Mouse (Mus musculus): Measurements from ENCODE around the gene Ddb2.
"Not testable (repeated sequence)": the region's sequence is repeated elsewhere in the genome, so short reads cannot be mapped to it uniquely, and the experiment has no call there.

Gene Ddb2

DNA sequence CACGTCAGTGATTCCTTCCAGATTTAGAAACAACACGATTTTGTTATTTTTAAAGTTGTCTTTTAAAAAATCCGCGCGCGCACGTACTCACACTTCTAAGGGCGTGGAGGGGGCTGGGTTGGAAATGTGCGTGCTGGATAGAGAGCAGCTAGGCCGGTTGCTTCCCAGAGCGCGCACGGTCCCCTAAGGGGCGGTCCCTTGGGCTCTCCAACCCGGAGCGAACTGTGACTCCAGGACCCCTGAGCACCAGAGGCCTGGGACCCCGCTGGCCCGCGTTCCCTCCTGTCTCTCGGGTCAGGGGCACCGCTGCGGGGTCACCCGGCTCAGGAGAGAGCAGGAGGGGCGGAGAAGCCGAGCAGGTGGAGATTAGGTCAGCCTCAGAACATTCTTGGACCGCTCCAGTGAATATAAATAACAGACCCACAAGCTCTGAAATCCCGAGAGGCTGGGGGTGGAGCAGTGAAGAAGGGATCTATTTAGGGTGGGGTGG is 18.9 kb upstream of the Ddb2 start, which contains the start of gene Pacsin3:
Gene Pacsin3 (plus strand): TSS at position 294 of the 490 bp plus-strand sequence.
- no peak for DNase-seq (ENCODE audit: low read depth, low spot score)

DNA sequence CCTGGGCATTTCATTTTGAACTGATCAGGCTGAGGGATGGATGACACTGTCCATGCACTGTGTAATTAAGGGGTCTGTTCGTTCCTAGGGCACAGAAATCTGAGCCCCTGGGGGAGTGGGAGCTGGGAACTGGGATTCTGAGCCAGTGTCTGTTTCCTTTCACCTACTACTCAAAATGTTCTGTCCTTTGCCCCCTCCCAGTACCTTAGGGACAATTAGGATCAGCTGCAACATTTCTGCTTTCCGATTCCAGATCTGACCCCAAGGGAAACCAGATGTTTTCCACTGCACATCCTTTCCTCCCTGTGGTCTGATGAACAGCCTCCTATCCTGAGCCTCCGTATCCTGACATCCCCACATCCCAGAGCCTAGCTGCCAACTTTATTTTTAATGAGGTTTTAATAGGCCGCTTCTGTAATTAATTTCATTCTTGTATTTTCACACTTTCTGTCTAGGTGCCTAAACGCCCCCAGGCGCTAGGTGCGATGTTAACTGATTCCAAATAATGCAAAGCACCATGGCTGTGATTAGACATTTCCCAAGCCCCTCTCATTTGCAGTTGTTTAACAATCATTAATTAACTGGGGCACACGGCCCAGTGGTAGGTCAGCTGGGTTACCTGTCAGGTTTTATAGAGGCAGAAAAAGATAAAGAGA is 18.1 kb upstream of the Ddb2 start:
- DNase-seq (ENCODE audit: low read depth, low spot score) = no peak

- no peak for DNase-seq (ENCODE audit: low read depth, low spot score)
These were observed 15.7 kb upstream of the Ddb2 start for GRCm38 (mm10) chr2:91252512-91252911.

DNA sequence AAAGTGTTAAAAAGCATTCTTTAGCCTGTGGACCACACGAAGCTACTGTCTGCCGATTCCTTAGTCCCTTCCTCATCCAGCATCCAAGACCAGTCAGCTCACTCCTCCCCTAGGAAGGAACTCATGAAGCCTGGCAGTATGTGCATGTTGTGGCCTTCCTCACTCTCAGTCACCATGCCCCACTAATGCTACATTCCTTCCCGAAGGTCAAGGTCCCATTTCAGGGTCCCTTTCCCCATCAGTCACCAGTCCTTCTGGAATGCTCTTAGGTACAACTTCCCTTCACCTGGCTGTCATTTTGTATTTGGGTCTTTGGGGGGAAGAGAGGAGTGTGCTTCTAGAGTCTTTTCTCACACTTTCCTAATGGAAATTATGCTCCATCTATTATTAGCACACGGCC is 15.2 kb upstream of the Ddb2 start:
- DNase-seq (ENCODE audit: low read depth, low spot score) = no peak

GRCm38 (mm10) chr2:91248366-91248765 is 11.6 kb upstream of the Ddb2 start:
- no peak for DNase-seq (ENCODE audit: low read depth, low spot score)

DNA sequence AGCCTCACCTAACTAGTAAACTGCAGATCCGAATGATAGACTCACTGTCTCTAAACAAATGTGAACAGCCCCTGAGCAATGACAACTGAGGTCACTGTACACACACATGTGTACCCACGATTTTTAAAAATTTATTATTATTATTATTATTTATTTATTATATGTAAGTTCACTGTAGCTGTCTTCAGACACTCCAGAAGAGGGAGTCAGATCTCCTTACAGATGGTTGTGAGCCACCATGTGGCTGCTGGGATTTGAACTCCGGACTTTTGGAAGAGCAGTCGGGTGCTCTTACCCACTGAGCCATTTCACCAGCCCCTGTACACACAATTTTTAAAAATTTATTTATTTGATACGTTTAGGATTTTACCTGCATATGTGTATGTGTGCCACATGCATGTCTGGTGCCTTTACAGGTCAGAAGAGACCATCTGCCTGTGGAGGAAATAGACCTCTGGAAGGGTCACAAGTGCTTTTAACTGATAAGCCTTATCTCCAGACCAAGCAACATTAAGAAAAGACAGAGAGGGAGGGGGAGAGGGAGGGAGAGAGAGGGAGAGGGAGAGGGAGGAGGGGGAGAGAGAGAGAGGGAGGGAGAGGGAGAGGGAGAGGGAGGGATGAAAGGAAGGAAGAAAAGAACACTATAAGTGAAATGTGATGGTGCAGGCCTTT is 7.9 kb upstream of the Ddb2 start:
- no peak for DNase-seq (ENCODE audit: low read depth, low spot score)

DNA sequence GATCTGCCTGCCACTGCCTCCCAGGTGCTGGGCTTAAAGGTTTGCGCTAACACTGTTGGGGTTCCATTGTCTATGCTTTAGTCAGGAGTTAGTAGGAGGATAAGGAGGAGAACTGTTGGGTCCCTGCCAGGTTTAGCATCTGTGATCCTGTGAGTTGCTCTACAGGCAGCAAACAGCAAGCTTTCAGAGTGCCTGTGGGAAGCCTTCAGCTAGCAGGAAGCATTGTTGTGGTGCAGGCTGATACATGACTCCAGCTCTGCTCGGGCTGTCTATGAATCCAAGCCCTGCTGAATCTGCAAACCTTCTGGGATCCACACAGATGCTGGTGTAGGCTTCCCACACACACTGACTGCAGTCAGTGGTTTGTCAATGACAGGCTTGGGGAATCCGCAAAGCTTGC is 6.6 kb upstream of the Ddb2 start:
- no peak for DNase-seq (ENCODE audit: low read depth, low spot score)

DNA sequence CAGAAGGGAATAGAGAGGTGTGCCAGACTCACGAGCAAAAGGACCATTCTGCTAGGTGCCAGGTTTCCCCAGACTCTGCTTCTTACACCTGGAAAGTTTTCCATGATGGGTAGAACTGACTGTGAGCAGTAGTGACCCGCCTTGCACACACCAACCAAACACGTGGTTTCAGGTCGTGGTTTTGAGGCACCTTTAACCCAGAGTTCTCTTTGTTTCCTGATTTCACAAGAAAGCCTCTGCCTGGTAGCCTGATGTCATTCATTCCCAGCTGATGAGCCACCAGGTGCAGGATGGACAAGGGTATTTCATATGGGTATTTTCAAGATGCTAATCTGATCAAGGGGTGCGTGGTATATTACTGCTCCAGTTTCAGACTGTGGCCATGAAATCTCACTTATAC is 5.8 kb upstream of the Ddb2 start:
- no peak for DNase-seq (ENCODE audit: low read depth, low spot score)

DNA sequence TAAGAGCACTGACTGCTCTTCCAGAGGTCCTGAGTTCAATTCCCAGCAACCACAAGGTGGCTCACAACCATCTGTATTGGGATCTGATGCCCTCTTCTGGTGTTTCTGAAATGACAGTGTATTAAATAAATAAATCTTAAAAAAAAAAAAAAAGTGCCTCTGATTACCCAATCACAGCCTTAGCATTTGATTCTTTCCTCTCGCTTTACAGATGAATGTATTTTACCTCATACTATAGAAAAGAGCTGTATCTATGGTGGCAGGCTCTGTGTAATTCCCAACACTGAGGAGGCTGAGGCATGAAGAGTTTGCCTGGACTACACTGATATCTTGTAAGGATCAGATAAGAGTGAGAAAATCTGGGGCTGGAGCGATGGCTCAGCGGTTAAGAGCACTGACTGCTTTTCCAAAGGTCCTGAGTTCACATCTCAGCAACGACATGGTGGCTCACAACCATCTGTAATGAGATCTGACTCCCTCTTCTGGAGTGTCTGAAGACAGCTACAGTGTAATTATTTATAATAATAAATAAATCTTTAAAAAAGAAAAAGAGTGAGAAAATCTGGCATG is 814 bp upstream of the Ddb2 start:
- not testable (repeated sequence) for DNase-seq (ENCODE audit: low read depth, low spot score)

- no peak for DNase-seq (ENCODE audit: low read depth, low spot score)
These were observed 7.0 kb downstream of the Ddb2 start for GRCm38 (mm10) chr2:91229735-91230134.

- no peak for DNase-seq (ENCODE audit: low read depth, low spot score)
These were observed 13.2 kb downstream of the Ddb2 start for GRCm38 (mm10) chr2:91223614-91224013.

DNA sequence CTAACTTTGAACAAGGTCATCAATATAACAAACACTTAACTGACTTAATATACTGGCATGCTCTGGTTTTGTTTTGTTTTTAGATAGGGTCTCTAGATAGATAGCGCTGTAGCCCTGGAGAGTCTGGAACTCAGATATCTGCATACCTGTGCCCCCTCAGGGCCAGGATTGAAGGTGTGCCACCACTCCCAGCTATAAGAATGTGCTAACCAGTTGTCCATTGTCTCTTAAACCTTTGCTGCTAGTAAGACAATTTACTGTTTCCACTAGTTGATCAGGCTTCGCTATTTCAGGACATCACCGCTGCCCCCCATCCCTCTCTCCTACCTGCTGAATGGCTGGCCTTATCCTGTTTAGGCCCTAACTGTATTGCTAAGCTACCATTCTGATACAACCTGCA is 16.3 kb downstream of the Ddb2 start:
- no peak for DNase-seq (ENCODE audit: low read depth, low spot score)

- DNase-seq (ENCODE audit: low read depth, low spot score) = no peak
These were observed 19.8 kb downstream of the Ddb2 start for GRCm38 (mm10) chr2:91217032-91217431.

- no peak for DNase-seq (ENCODE audit: low read depth, low spot score)
These were observed 23.5 kb downstream of the Ddb2 start for GRCm38 (mm10) chr2:91213311-91213710.

- no peak for DNase-seq (ENCODE audit: low read depth, low spot score)
These were observed 30.5 kb downstream of the Ddb2 start for GRCm38 (mm10) chr2:91206254-91206775.

- DNase-seq (ENCODE audit: low read depth, low spot score) = no peak
These were observed 33.7 kb downstream of the Ddb2 start for GRCm38 (mm10) chr2:91202972-91203656.

DNA sequence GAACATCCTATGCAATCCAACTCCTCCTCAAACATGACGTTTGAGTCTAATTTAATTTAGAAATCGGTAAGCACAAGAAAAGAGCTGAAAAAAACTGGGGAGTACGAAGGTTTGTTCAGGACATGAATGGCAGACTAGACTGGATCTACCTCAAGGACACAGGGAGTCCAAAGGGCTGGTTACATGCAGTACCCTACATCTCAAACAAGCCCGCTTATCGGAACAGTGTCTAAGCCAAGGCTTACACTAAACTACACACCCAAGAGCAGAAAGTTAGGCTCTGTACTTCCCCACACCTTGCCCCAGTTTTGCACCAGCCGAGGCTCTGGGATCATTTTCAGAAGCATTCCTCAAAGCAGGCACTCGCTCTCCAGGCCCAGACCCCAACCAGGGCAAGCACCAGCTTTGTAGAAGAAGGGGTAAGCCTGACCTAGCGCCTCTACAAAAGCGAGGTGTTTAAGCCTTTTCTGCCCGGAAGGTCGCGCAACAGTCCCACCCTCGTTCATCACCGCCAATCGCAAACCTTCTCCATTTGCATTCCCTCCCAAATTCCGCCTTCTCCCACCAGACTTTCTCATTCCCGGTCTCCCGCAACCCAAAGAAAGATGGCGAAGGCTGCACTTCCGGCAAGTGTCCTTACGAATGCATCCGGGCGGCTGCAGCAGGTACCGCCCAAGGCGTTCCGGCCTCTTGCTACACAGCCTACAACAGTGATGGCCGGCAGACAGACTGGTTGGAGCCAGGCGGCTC is 34.4 kb downstream of the Ddb2 start, which contains the start of the genes Nr1h3 and Acp2:
Gene Nr1h3 (minus strand): TSS at position 613 of the 750 bp plus-strand sequence.
Gene Acp2 (plus strand): TSS at position 664 of the 750 bp plus-strand sequence.
- DNase-seq (ENCODE audit: low read depth, low spot score) = peak; percentile 87

DNA sequence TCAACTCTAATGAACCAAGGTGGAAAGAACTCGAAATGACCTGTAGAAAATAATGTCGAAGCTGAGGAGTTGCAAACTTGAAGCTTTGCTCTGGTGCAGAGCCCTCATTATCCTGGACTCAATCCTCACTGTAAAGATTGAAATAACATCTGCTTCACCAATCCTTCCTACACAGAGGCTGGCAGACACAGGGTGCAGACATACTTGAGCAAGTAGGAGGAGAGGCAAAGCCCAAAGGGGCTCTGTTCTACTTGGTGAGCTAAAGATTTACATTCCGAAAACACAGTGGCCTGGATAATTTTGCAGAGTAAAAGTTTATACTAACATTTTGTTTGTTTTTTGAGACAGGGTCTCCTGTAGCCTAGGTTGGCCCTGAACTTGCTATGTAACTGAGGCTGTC is 37.9 kb downstream of the Ddb2 start:
- DNase-seq (ENCODE audit: low read depth, low spot score) = no peak

GRCm38 (mm10) chr2:91196577-91197001 is 40.2 kb downstream of the Ddb2 start:
- DNase-seq (ENCODE audit: low read depth, low spot score) = no peak

GRCm38 (mm10) chr2:91194624-91195332 is 42.0 kb downstream of the Ddb2 start:
- DNase-seq (ENCODE audit: low read depth, low spot score) = no peak

Measured in retina, postnatal 7 days (tissue).